Mouse (Mus musculus) olfactory bulb, adult 2 months (tissue): ENCODE measurements around the gene B4galnt1. TPM values are rescaled to one million over a fixed set of nuclear protein-coding genes. Genes with fewer than 3 reads are reported as not detected.

Source experiments
- H3K27ac ChIP-seq: fragments of 200-500 bp; 2 replicates; pipeline ENCODE4 v1.5.1; 2012; ENCODE audit warnings: low read depth, low read length; ENCODE audit not compliant: insufficient read depth
- H3K4me1 ChIP-seq: fragments of 200-500 bp; 2 replicates; pipeline ENCODE4 v1.6.1; 2012; ENCODE audit warnings: low read length; ENCODE audit not compliant: control insufficient read depth, insufficient read depth
- H3K4me3 ChIP-seq: fragments of 200-500 bp; 2 replicates; pipeline ENCODE4 v1.5.1; 2012; ENCODE audit warnings: mild to moderate bottlenecking, low read depth, low read length, moderate library complexity; ENCODE audit not compliant: insufficient read depth
- CTCF ChIP-seq: fragments of 200-500 bp; IDR thresholded peaks from 2 replicates; pipeline ENCODE4 v1.5.1; 2012; ENCODE audit warnings: low read depth, mild to moderate bottlenecking, low read length, moderate library complexity; ENCODE audit not compliant: insufficient read depth
- POLR2A ChIP-seq: fragments of 200-500 bp; IDR thresholded peaks from 2 replicates; pipeline ENCODE4 v1.6.1; 2012; ENCODE audit warnings: mild to moderate bottlenecking, low read depth, low read length, moderate library complexity; ENCODE audit not compliant: insufficient read depth
- WGBS: fragments of 180-500 bp; shearing (Covaris S2); methylation state at CpG from one replicate; pipeline ENCODE4 v1.1.7; 2018; 5-methylcytosine and 5-hydroxymethylcytosine counted together
- polyA plus RNA-seq: library from polyadenylated mRNA; stranded (reverse); fragments of >200 nt; gene quantifications from 2 replicates; pipeline ENCODE4 v1.2.4, GENCODE M21; 2012; ENCODE audit warnings: low replicate concordance; ENCODE audit not compliant: missing spikeins, insufficient read depth, insufficient read length

Gene B4galnt1
- polyA plus RNA-seq, 1 experiment = not detected

DNA sequence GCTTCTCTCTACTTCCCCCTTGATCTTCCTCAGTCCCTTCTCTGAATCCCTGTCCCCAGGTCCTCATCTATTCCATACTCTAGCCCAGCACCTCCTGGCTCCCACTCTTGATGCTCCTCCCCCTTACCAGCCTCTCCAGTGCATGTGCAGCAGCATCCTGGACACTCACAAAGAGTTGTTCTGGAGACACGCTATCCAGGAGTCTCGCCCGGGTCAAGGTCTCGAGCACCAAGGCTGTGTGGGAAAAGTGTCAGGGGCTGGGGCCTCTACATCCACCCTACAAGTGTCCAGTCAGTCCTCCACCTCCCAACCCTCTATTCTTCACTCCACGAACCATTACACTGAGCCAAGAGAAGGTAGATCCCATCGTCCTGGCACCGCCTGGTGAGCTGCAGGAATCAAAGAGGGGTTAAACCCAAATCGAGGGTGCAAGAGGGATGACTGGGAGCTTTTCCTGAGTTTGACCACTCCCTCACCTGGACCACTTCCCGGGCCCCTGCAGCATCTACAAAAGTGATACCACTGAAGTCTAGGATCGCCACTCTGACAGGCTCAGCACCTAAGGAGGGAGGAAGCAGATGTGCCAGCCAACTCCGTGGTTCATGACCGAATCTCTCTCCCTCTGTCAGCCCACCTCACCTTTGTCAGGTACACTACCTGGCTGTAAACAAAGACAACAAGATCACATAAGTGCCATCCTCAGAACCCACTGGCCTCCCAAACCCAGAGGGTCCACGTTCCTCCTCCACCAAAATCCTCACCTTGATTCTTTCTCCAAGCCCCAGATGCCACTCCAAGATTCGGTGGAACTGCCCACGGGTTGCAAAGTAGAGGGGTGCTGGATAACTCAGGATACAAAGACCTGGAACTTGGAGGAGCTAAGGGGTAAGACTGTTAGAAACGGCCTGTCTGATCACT, 8.4 kb downstream of the B4galnt1 start:
- Histone ChIP-seq H3K4me1 (peaks cover 20% of the 10 kb centered on the region), H3K4me3 (no peak overlapping the region), H3K27ac (no peak overlapping the region)
- WGBS = 83% methylated on average over 16 of the region's 16 CpGs
- no peak for TF ChIP-seq CTCF
- TF ChIP-seq POLR2A = no peak

- TF ChIP-seq CTCF = no peak
- H3K4me1 ChIP-seq = peaks cover 26% of the 10 kb centered on the region
- H3K4me3 ChIP-seq = no peak overlapping the region
- no peak overlapping the region for H3K27ac ChIP-seq
- WGBS = 88% methylated on average over 7 of the region's 7 CpGs
These were observed 9.1 kb downstream of the B4galnt1 start for GRCm38 (mm10) chr10:127174170-127174569.

- TF ChIP-seq CTCF = no peak
- no peak for TF ChIP-seq POLR2A
- WGBS = 40% methylated on average over 3 of the region's 3 CpGs
- Histone ChIP-seq H3K4me3 (no peak overlapping the region), H3K4me1 (peaks cover 30% of the 10 kb centered on the region), H3K27ac (no peak overlapping the region)
These were observed 11.2 kb downstream of the B4galnt1 start for GRCm38 (mm10) chr10:127176228-127176627.

GRCm38 (mm10) chr10:127176756-127177155, 11.7 kb downstream of the B4galnt1 start:
- H3K4me1 ChIP-seq = peaks cover 30% of the 10 kb centered on the region
- 27% methylated on average over 7 of the region's 7 CpGs for WGBS
- no peak overlapping the region for H3K4me3 ChIP-seq
- no peak for TF ChIP-seq POLR2A
- no peak for TF ChIP-seq CTCF
- no peak overlapping the region for H3K27ac ChIP-seq

DNA sequence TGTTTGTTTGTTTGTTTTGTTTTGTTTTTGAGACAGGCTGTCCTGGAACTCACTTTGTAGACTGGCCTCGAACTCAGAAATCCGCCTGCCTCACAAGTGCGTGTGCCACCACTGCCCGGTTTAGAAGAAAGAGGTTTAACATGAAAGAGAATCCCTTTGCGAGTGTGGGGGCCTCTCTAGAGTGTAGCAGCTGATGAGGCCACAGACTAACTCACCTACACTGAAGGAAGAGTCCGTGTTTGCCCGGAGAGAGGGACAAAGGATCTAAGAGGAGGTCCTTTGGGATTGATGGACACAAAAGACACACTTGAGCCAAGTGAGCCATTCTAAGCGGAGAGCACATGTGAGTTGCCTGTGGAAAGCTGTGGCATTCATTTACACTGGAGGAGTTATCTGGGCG, 12.2 kb downstream of the B4galnt1 start:
- TF ChIP-seq POLR2A (no peak), CTCF (no peak)
- no peak overlapping the region for H3K4me3 ChIP-seq
- no peak overlapping the region for H3K27ac ChIP-seq
- peaks cover 30% of the 10 kb centered on the region for H3K4me1 ChIP-seq
- 27% methylated on average over 9 of the region's 9 CpGs for WGBS

DNA sequence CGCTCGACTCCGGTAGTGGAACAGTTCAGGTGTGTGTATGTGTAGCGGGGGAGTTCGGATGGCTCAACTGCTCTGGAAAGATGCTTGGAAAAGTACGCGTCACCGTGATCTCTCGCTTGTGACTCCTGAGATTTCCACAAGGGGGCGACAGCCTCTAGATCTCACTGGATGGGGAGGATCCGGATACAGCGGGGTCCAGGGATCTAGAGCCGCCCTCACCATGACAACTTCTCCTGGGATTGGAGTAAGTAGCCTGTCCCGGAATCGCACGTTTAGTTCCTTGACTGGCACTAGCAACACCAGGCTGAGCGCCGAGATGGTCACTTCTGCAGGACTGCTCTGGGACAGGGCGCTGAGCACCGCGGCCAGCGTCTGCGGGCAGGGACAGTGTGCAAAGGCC, 12.7 kb downstream of the B4galnt1 start:
- under 1% methylated on average over 23 of the region's 23 CpGs for WGBS
- peaks cover 30% of the 10 kb centered on the region for H3K4me1 ChIP-seq

DNA sequence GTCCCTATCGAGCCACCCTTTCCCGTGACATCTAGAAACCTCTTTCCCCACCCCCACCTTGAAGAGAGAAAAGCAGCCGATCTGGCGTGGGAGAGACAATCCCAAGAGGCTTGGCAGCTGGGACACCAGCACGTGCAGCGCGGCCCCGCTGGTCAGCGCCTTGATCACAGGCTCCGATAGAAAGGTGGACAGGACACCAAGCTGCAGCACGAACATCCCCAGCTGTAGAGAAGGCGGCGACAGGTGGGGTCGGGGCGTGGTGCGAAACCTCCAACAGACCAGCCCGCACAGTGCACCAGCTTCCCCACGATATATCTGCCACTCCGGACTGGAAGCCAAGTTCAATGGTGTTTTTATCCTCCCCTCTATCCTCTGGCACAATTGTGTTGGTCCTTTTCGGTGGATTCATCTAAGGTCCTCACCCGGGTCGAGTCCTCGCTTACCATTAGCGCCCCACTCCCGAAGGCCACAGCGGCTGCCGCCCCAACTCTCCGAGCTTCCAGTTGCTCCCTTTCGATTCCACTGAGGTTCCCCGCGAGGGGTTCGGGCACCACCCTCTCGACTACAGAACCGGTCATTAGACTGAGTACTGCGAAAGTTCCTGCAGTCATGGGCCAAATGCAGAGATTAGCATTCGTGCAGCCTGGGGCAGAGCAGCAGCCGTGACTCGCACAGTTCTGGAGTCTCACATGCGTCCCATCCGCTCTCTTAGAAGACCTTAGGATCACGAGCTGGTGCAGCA, 13.4 kb downstream of the B4galnt1 start:
- WGBS = 12% methylated on average over 41 of the region's 41 CpGs
- Histone ChIP-seq H3K4me1 (peaks cover 30% of the 10 kb centered on the region), H3K4me3 (peak overlapping the region; percentile 35), H3K27ac (no peak overlapping the region)
- TF ChIP-seq POLR2A = no peak
- no peak for TF ChIP-seq CTCF

More for the DNA sequence above, 12.7 kb downstream of the B4galnt1 start:
- Histone ChIP-seq H3K27ac (no peak overlapping the region), H3K4me3 (peak overlapping the region; percentile 35)
- TF ChIP-seq CTCF = peak; percentile 64
- no peak for TF ChIP-seq POLR2A

GRCm38 (mm10) chr10:127179871-127180694, 15.1 kb downstream of the B4galnt1 start, which contains the start of gene Slc26a10:
Gene Slc26a10, minus strand, starts transcription at chr10:127180645.
- H3K4me1 ChIP-seq = peaks cover 30% of the 10 kb centered on the region
- peak within 1 kb of the TSS; percentile 19 for H3K4me3 ChIP-seq
- 6% methylated on average over 34 of the region's 34 CpGs for WGBS
- no peak for TF ChIP-seq CTCF
- no peak for TF ChIP-seq POLR2A
- H3K27ac ChIP-seq = no peak within 1 kb of the TSS
